Mouse (Mus musculus): ENCODE results near the gene Glt6d1.

GRCm38 (mm10) chr2:25862038-25862437 is 46.4 kb upstream of the Glt6d1 start:
- TF ChIP-seq CTCF (IDR thresholded peaks at IDR 0.05; ENCODE audit: borderline replicate concordance, insufficient read depth, low read depth, low read length) (no peak), POLR2A (IDR thresholded peaks at IDR 0.05; ENCODE audit: borderline replicate concordance, insufficient read depth, low read length) (no peak)
